Mouse (Mus musculus): ENCODE measurements around the gene Olfr1373.

The Olfr1373 gene

GRCm38 (mm10) chr11:52108796-52109195 lies 36.5 kb downstream of the Olfr1373 start:
- intact Hi-C loops (cut with DNase I): no loop called here

- intact Hi-C loops (cut with DNase I): no loop called here
Observed at GRCm38 (mm10) chr11:52106438-52106837, 38.9 kb downstream of the Olfr1373 start.

GRCm38 (mm10) chr11:52106037-52106436 lies 39.3 kb downstream of the Olfr1373 start:
- intact Hi-C loops (cut with DNase I): no loop called here

- intact Hi-C loops (cut with DNase I): no loop called here
Observed at GRCm38 (mm10) chr11:52105503-52105902, 39.8 kb downstream of the Olfr1373 start.

GRCm38 (mm10) chr11:52102977-52103376 lies 42.4 kb downstream of the Olfr1373 start:
- intact Hi-C loops (cut with DNase I): no loop called here

GRCm38 (mm10) chr11:52099771-52100219 lies 45.5 kb downstream of the Olfr1373 start:
- intact Hi-C loops (cut with DNase I): no loop called here

- intact Hi-C loops (cut with DNase I): no loop called here
Observed at GRCm38 (mm10) chr11:52099031-52099761, 46.1 kb downstream of the Olfr1373 start.

- intact Hi-C loops (cut with DNase I): no loop called here
Observed at GRCm38 (mm10) chr11:52098398-52098946, 46.9 kb downstream of the Olfr1373 start, which contains the start of gene Ppp2ca. TSS of gene Ppp2ca (plus strand) at chr11:52098681.

GRCm38 (mm10) chr11:52097596-52097995 lies 47.7 kb downstream of the Olfr1373 start:
- intact Hi-C loops (cut with DNase I): no loop called here

- intact Hi-C loops (cut with DNase I): no loop called here
Observed at GRCm38 (mm10) chr11:52097016-52097415, 48.3 kb downstream of the Olfr1373 start.

Small RNA genes within 50 kb of the gene (microRNA-seq; reads per million reads assigned to microRNA genes)
- gene Gm24157: 0 reads per million in 2 experiments
- 4.8 to 6.7 reads per million in 2 experiments for gene Mir3061
